Mouse (Mus musculus) stomach, embryonic 16.5 days (tissue): Measurements from ENCODE around the gene Snx3. TPM values are rescaled to one million over a fixed set of nuclear protein-coding genes. Genes with fewer than 3 reads are reported as not detected.

Experiments
- ATAC-seq: fragments of 200-750 bp; cut with Nextera tagmentation; 2 replicates; pipeline ENCODE4 v1.8.0; 2017; ENCODE audit warnings: moderate number of reproducible peaks, moderate TSS enrichment; ENCODE audit not compliant: insufficient read depth, low FRiP score
- H3K27ac ChIP-seq: fragments of 300-500 bp; sonication (generic); 2 replicates; pipeline ENCODE4 v1.5.1; 2014; ENCODE audit warnings: low read length
- H3K27me3 ChIP-seq: fragments of 300-500 bp; sonication (generic); 2 replicates; pipeline ENCODE4 v1.6.1; 2014; ENCODE audit warnings: low read length, control low read depth, mixed read lengths; ENCODE audit not compliant: control insufficient read depth, insufficient read depth
- H3K36me3 ChIP-seq: fragments of 300-500 bp; sonication (generic); 2 replicates; pipeline ENCODE4 v1.6.1; 2014; ENCODE audit warnings: low read length; ENCODE audit not compliant: control insufficient read depth, insufficient read depth
- H3K4me1 ChIP-seq: fragments of 300-500 bp; sonication (generic); 2 replicates; pipeline ENCODE4 v1.6.1; 2014; ENCODE audit warnings: low read length, control low read depth, mixed read lengths; ENCODE audit not compliant: control insufficient read depth, insufficient read depth
- H3K4me2 ChIP-seq: fragments of 300-500 bp; sonication (generic); 2 replicates; pipeline ENCODE4 v1.6.1; 2014; ENCODE audit warnings: low read depth, low read length, mixed read lengths
- H3K4me3 ChIP-seq: fragments of 300-500 bp; sonication (generic); replicated peaks from 2 replicates; pipeline ENCODE4 v1.5.1; 2014; ENCODE audit warnings: mild to moderate bottlenecking, low read length
- H3K9ac ChIP-seq: fragments of 300-500 bp; sonication (generic); 2 replicates; pipeline ENCODE4 v1.6.1; 2014; ENCODE audit warnings: low read length
- H3K9me3 ChIP-seq: fragments of 300-500 bp; sonication (generic); replicated peaks from 2 replicates; pipeline ENCODE4 v1.6.1; 2016; ENCODE audit warnings: low read length, control low read depth; ENCODE audit not compliant: control insufficient read depth
- WGBS: fragments of 180-500 bp; shearing (Covaris S2); extraction: QIAGEN DNeasy Blood & Tissue Kit; methylation state at CpG from one replicate; pipeline ENCODE4 v1.1.7; 2014; 5-methylcytosine and 5-hydroxymethylcytosine counted together
- polyA plus RNA-seq: library from polyadenylated mRNA; unstranded; fragments of >200 nt; fragmentation: Nextera tagmentation; extraction: Ambion mirVana; gene quantifications from 2 replicates; pipeline ENCODE4 v1.2.1, GENCODE M21; 2015

The Snx3 gene
- polyA plus RNA-seq, 1 experiment from 2014 or later, result 350 TPM

GRCm38 (mm10) chr10:42559581-42560200 lies 57.9 kb downstream of the Snx3 start:
- H3K9ac ChIP-seq, result no peak overlapping the region
- H3K4me1 ChIP-seq, result no peaks in the 10 kb centered on the region
- no peak overlapping the region for H3K4me2 ChIP-seq
- ATAC-seq, result no peak
- WGBS, result 75% methylated on average over 5 of the region's 5 CpGs
- no peaks in the 10 kb centered on the region for H3K36me3 ChIP-seq
- H3K27me3 ChIP-seq, result peaks cover 13% of the 10 kb centered on the region
- H3K9me3 ChIP-seq, result no peaks in the 10 kb centered on the region
- H3K4me3 ChIP-seq, result no peak overlapping the region
- no peak overlapping the region for H3K27ac ChIP-seq

GRCm38 (mm10) chr10:42562272-42562671 lies 60.4 kb downstream of the Snx3 start:
- Histone ChIP-seq H3K27me3 (peaks cover 32% of the 10 kb centered on the region), H3K9ac (no peak overlapping the region), H3K36me3 (no peaks in the 10 kb centered on the region), H3K4me2 (0 out of 2 replicates have a peak overlapping the region, but pooled peaks have one; percentile 6), H3K27ac (no peak overlapping the region), H3K4me1 (no peaks in the 10 kb centered on the region), H3K9me3 (no peaks in the 10 kb centered on the region), H3K4me3 (no peak overlapping the region)
- ATAC-seq, result 0 out of 2 replicates have a peak, but pooled peaks have one; percentile 21
- 5% methylated on average over 12 of the region's 12 CpGs for WGBS

GRCm38 (mm10) chr10:42572567-42572966 lies 70.7 kb downstream of the Snx3 start:
- no peaks in the 10 kb centered on the region for H3K36me3 ChIP-seq
- peaks cover 87% of the 10 kb centered on the region for H3K27me3 ChIP-seq
- no peak overlapping the region for H3K27ac ChIP-seq
- H3K4me3 ChIP-seq, result no peak overlapping the region
- no peaks in the 10 kb centered on the region for H3K4me1 ChIP-seq
- no peak overlapping the region for H3K4me2 ChIP-seq
- H3K9me3 ChIP-seq, result no peaks in the 10 kb centered on the region
- no peak overlapping the region for H3K9ac ChIP-seq
- WGBS, result under 1% methylated on average over 20 of the region's 20 CpGs
- no peak for ATAC-seq

- no peaks in the 10 kb centered on the region for H3K4me1 ChIP-seq
- 2% methylated on average over 15 of the region's 15 CpGs for WGBS
Measured at GRCm38 (mm10) chr10:42572971-42573370, 71.1 kb downstream of the Snx3 start.

GRCm38 (mm10) chr10:42574639-42575038 lies 72.8 kb downstream of the Snx3 start:
- Histone ChIP-seq H3K4me1 (peaks cover under 1% of the 10 kb centered on the region; the same call in 1 of the 2 replicates), H3K27ac (no peak overlapping the region), H3K9me3 (no peaks in the 10 kb centered on the region), H3K27me3 (peaks cover 92% of the 10 kb centered on the region), H3K4me2 (no peak overlapping the region), H3K9ac (no peak overlapping the region), H3K36me3 (no peaks in the 10 kb centered on the region), H3K4me3 (no peak overlapping the region)
- 2% methylated on average over 10 of the region's 10 CpGs for WGBS
- ATAC-seq, result no peak

More at GRCm38 (mm10) chr10:42572971-42573370, 71.1 kb downstream of the Snx3 start:
- no peaks in the 10 kb centered on the region for H3K36me3 ChIP-seq
- ATAC-seq, result no peak
- peaks cover 88% of the 10 kb centered on the region for H3K27me3 ChIP-seq
- H3K9ac ChIP-seq, result no peak overlapping the region
- H3K4me2 ChIP-seq, result no peak overlapping the region
- H3K9me3 ChIP-seq, result no peaks in the 10 kb centered on the region
- H3K27ac ChIP-seq, result no peak overlapping the region
- H3K4me3 ChIP-seq, result no peak overlapping the region

- Histone ChIP-seq H3K4me2 (no peak overlapping the region), H3K4me1 (peaks cover 3% of the 10 kb centered on the region; the same call in 1 of the 2 replicates), H3K4me3 (no peak overlapping the region), H3K9ac (no peak overlapping the region), H3K27ac (no peak overlapping the region), H3K9me3 (no peaks in the 10 kb centered on the region), H3K36me3 (no peaks in the 10 kb centered on the region), H3K27me3 (peaks cover 93% of the 10 kb centered on the region)
- ATAC-seq, result no peak
- 2% methylated on average over 15 of the region's 15 CpGs for WGBS
Measured at GRCm38 (mm10) chr10:42577525-42578280, 75.9 kb downstream of the Snx3 start.

- Histone ChIP-seq H3K4me1 (peaks cover 3% of the 10 kb centered on the region; the same call in 1 of the 2 replicates), H3K4me2 (no peak overlapping the region), H3K4me3 (no peak overlapping the region), H3K9ac (no peak overlapping the region), H3K27me3 (peaks cover 92% of the 10 kb centered on the region), H3K27ac (no peak overlapping the region), H3K36me3 (no peaks in the 10 kb centered on the region), H3K9me3 (no peaks in the 10 kb centered on the region)
- WGBS, result under 1% methylated on average over 15 of the region's 15 CpGs
- no peak for ATAC-seq
Measured at GRCm38 (mm10) chr10:42578281-42578675, 76.4 kb downstream of the Snx3 start.

- H3K4me3 ChIP-seq, result no peak overlapping the region
- H3K36me3 ChIP-seq, result no peaks in the 10 kb centered on the region
- 5% methylated on average over 22 of the region's 22 CpGs for WGBS
- peaks cover 92% of the 10 kb centered on the region for H3K27me3 ChIP-seq
- H3K4me1 ChIP-seq, result peaks cover 3% of the 10 kb centered on the region; the same call in 1 of the 2 replicates
- no peak overlapping the region for H3K4me2 ChIP-seq
- no peak for ATAC-seq
- H3K9ac ChIP-seq, result no peak overlapping the region
- H3K9me3 ChIP-seq, result no peaks in the 10 kb centered on the region
- no peak overlapping the region for H3K27ac ChIP-seq
Measured at GRCm38 (mm10) chr10:42578698-42579474, 77.1 kb downstream of the Snx3 start.
